Comparison of ENCODE assay signal across 19 mouse cellular contexts in the genomic region with DNA sequence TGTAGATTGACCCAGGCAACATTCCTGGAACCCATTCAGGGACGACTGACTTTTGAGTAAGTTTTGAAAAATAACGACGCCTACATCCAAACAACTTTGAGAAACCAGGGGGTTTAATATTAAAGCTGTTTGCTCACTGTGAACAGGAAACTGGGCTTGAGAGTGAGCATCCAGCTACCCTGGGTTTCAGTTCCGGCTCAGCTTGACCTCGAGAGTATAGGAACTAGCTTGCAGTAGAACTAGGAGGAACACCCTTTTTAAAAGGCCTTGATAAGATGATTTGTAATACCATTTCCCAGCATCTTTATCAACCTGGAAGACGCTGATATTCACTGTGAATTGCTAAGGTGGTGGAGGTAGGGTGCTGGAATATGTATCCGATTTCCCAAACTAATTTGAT. TPM values are rescaled to one million over a fixed set of nuclear protein-coding genes. Genes with fewer than 3 reads are reported as not detected.
DNase-seq lines count a peak whose midpoint lies in the region; ATAC-seq and TF ChIP-seq lines count a peak whose summit lies in the region.
"Had no signal": no experiment of that assay in that cellular context is flagged by ENCODE, and none has a peak within 500 bp of the region (broad histone marks: within the 10 kb centered on the region; RNA-seq: fewer than 3 reads in every experiment).

No protein-coding gene starts in this region.

- H3K4me3 ChIP-seq in bone marrow macrophage, adult 2 months (ENCODE audit: insufficient read depth, low read length): no peak overlapping the region; the same call in 1 of the 2 replicates
- no peak overlapping the region for H3K4me3 ChIP-seq in hindbrain, embryonic 12.5 days
- H3K4me3 ChIP-seq: forebrain, embryonic 12.5 days; hindbrain, embryonic 15.5 days; limb, embryonic 15.5 days; lung, embryonic 15.5 days; midbrain, embryonic 12.5 days had no signal

- no peak overlapping the region for H3K9ac ChIP-seq in hindbrain, embryonic 12.5 days
- H3K9ac ChIP-seq: forebrain, embryonic 12.5 days; hindbrain, embryonic 15.5 days; limb, embryonic 15.5 days; lung, embryonic 15.5 days; midbrain, embryonic 12.5 days had no signal

- no peak for TF ChIP-seq CTCF in bone marrow macrophage, adult 2 months (IDR thresholded peaks at IDR 0.05; ENCODE audit: low read depth, low read length)

- H3K27me3 ChIP-seq in hindbrain, embryonic 12.5 days: no peaks in the 10 kb centered on the region
- H3K27me3 ChIP-seq: forebrain, embryonic 12.5 days; hindbrain, embryonic 15.5 days; limb, embryonic 15.5 days; lung, embryonic 15.5 days; midbrain, embryonic 12.5 days had no signal

- 87% methylated on average over 7 of the region's 7 CpGs for WGBS in hindbrain, embryonic 12.5 days

- H3K9me3 ChIP-seq in hindbrain, embryonic 12.5 days (replicated peaks): no peaks in the 10 kb centered on the region
- H3K9me3 ChIP-seq: forebrain, embryonic 12.5 days; hindbrain, embryonic 15.5 days; limb, embryonic 15.5 days; lung, embryonic 15.5 days; midbrain, embryonic 12.5 days had no signal

- no peak overlapping the region for H3K4me2 ChIP-seq in hindbrain, embryonic 12.5 days (replicated peaks)
- H3K4me2 ChIP-seq: forebrain, embryonic 12.5 days; hindbrain, embryonic 15.5 days; limb, embryonic 15.5 days; lung, embryonic 15.5 days; midbrain, embryonic 12.5 days had no signal

- peak overlapping the region; percentile 82 for H3K27ac ChIP-seq in bone marrow macrophage, adult 2 months (ENCODE audit: insufficient read depth, low read depth, low read length)
- no peak overlapping the region for H3K27ac ChIP-seq in hindbrain, embryonic 12.5 days
- H3K27ac ChIP-seq: forebrain, embryonic 12.5 days; hindbrain, embryonic 15.5 days; limb, embryonic 15.5 days; lung, embryonic 15.5 days; midbrain, embryonic 12.5 days had no signal

- H3K36me3 ChIP-seq in hindbrain, embryonic 12.5 days: no peaks in the 10 kb centered on the region
- H3K36me3 ChIP-seq: forebrain, embryonic 12.5 days; hindbrain, embryonic 15.5 days; limb, embryonic 15.5 days; lung, embryonic 15.5 days; midbrain, embryonic 12.5 days had no signal

- ATAC-seq in hindbrain, embryonic 12.5 days (ENCODE audit: low FRiP score): no peak
- ATAC-seq: intestine, postnatal 0 days had no signal

- no peak for TF ChIP-seq POLR2A in bone marrow macrophage, adult 2 months (IDR thresholded peaks at IDR 0.05; ENCODE audit: borderline replicate concordance, low read depth, low read length)

- peak; percentile 24 to 28 for DNase-seq in kidney, postnatal 36 days
- DNase-seq in kidney, adult 8-10 months: no peak
- DNase-seq in B cell, adult 2 months: peak; percentile 51 to 55
- DNase-seq in monocyte, adult 2 months (ENCODE audit: low read depth in 1 of 2, low spot score in 2 of 2): peak; percentile 39 to 52
- no peak for DNase-seq in cerebellum, postnatal 36 days
- DNase-seq: cerebellum, adult 18-20 months; thymus, adult 2 months had no signal

- peaks cover 14% of the 10 kb centered on the region for H3K4me1 ChIP-seq in bone marrow macrophage, adult 2 months (ENCODE audit: control insufficient read depth, insufficient read depth, low read length)
- H3K4me1 ChIP-seq in hindbrain, embryonic 12.5 days: no peaks in the 10 kb centered on the region
- H3K4me1 ChIP-seq: forebrain, embryonic 12.5 days; hindbrain, embryonic 15.5 days; midbrain, embryonic 12.5 days had no signal

RNA-seq across cellular contexts. Expression of gene Shld2, which starts 13.9 kb away (rescaled TPM):
- 5.0 and 7.1 TPM in 2 replicates for polyA plus RNA-seq in bone marrow macrophage, adult 2 months (2012; ENCODE audit: insufficient read depth, insufficient read length, missing spikeins)
- 8.5 and 9.4 TPM in 2 replicates for polyA plus RNA-seq in hindbrain, embryonic 12.5 days (2016; fragmentation: Nextera tagmentation; extraction: Ambion mirVana)

RNA-seq across cellular contexts. Expression of gene Glud1, which starts 14.2 kb away (rescaled TPM):
- polyA plus RNA-seq in bone marrow macrophage, adult 2 months (2012; ENCODE audit: insufficient read depth, insufficient read length, missing spikeins): 181 and 197 TPM in 2 replicates
- 97.7 and 110 TPM in 2 replicates for polyA plus RNA-seq in hindbrain, embryonic 12.5 days (2016; fragmentation: Nextera tagmentation; extraction: Ambion mirVana)

RNA-seq across cellular contexts. Expression of gene Fam25c, which starts 58.9 kb away (rescaled TPM):
- not detected in 2 replicates for polyA plus RNA-seq in bone marrow macrophage, adult 2 months (2012; ENCODE audit: insufficient read depth, insufficient read length, missing spikeins)
- not detected in 2 replicates for polyA plus RNA-seq in hindbrain, embryonic 12.5 days (2016; fragmentation: Nextera tagmentation; extraction: Ambion mirVana)
- polyA plus RNA-seq: brain, embryonic 14.5 days; forebrain, embryonic 12.5 days; gonadal fat pad, adult 2 months; heart, postnatal 0 days; hindbrain, embryonic 15.5 days; intestine, postnatal 0 days; lung, embryonic 15.5 days; midbrain, embryonic 12.5 days; stomach, embryonic 14.5 days had no signal

Comparison
In these comparisons a context has a peak if more than half of its experiments do, and no peak if none do; other contexts are left out.
1. DNase-seq: peak in kidney, postnatal 36 days (2 of 2), B cell, adult 2 months (2 of 2) and monocyte, adult 2 months (2 of 2); none in kidney, adult 8-10 months (0 of 2) and cerebellum, postnatal 36 days (0 of 2).